Mouse (Mus musculus): ENCODE results near the gene Catip. TPM values are rescaled to one million over a fixed set of nuclear protein-coding genes. Genes with fewer than 3 reads are reported as not detected.

Gene Catip
- polyA plus RNA-seq, 1 experiment from 2014 or later = 0.55 TPM

GRCm38 (mm10) chr1:74375561-74375960 is 13.7 kb downstream of the Catip start:
- Histone ChIP-seq H3K27ac (replicated peaks in 1 of 2; ENCODE audit: control insufficient read depth in 1 of 2, insufficient read depth in 1 of 2, low read depth in 2 of 2, low read length in 2 of 2) (no peak overlapping the region), H3K4me3 (ENCODE audit: control insufficient read depth in 1 of 2, insufficient read depth in 1 of 2, low read depth in 1 of 2, low read length in 2 of 2) (no peak overlapping the region), H3K4me2 (ENCODE audit: low read length) (no peak overlapping the region), H3K9me3 (ENCODE audit: control insufficient read depth, low read length) (no peaks in the 10 kb centered on the region), H3K9ac (ENCODE audit: low read length) (no peak overlapping the region), H3K36me3 (ENCODE audit: control insufficient read depth, insufficient read depth, low read length) (no peaks in the 10 kb centered on the region), H3K4me1 (ENCODE audit: control insufficient read depth in 2 of 2, insufficient read depth in 2 of 2, low read length in 2 of 2) (peaks cover 5 to 6% of the 10 kb centered on the region in 2 experiments; a peak in 2 of 4 replicates), H3K27me3 (ENCODE audit: control insufficient read depth, insufficient read depth, low read length) (no peaks in the 10 kb centered on the region)
- ATAC-seq (ENCODE audit: insufficient number of reproducible peaks, insufficient read depth, low FRiP score, low read depth) = no peak
- 74% methylated on average over 10 of the region's 10 CpGs for WGBS

- Histone ChIP-seq H3K27ac (replicated peaks in 1 of 2; ENCODE audit: control insufficient read depth in 1 of 2, insufficient read depth in 1 of 2, low read depth in 2 of 2, low read length in 2 of 2) (no peak overlapping the region), H3K36me3 (ENCODE audit: control insufficient read depth, insufficient read depth, low read length) (no peaks in the 10 kb centered on the region), H3K27me3 (ENCODE audit: control insufficient read depth, insufficient read depth, low read length) (no peaks in the 10 kb centered on the region), H3K9me3 (ENCODE audit: control insufficient read depth, low read length) (no peaks in the 10 kb centered on the region), H3K4me2 (ENCODE audit: low read length) (no peak overlapping the region), H3K4me3 (ENCODE audit: control insufficient read depth in 1 of 2, insufficient read depth in 1 of 2, low read depth in 1 of 2, low read length in 2 of 2) (no peak overlapping the region), H3K9ac (ENCODE audit: low read length) (no peak overlapping the region), H3K4me1 (ENCODE audit: control insufficient read depth in 2 of 2, insufficient read depth in 2 of 2, low read length in 2 of 2) (peaks cover 5 to 6% of the 10 kb centered on the region in 2 experiments; a peak in 2 of 4 replicates)
- WGBS = 78% methylated on average over 4 of the region's 4 CpGs
- no peak for ATAC-seq (ENCODE audit: insufficient number of reproducible peaks, insufficient read depth, low FRiP score, low read depth)
Observed at GRCm38 (mm10) chr1:74376396-74376795, 14.5 kb downstream of the Catip start.

GRCm38 (mm10) chr1:74379058-74379504 is 17.2 kb downstream of the Catip start:
- H3K27me3 ChIP-seq (ENCODE audit: control insufficient read depth, insufficient read depth, low read length) = no peaks in the 10 kb centered on the region
- H3K36me3 ChIP-seq (ENCODE audit: control insufficient read depth, insufficient read depth, low read length) = no peaks in the 10 kb centered on the region
- ATAC-seq (ENCODE audit: insufficient number of reproducible peaks, insufficient read depth, low FRiP score, low read depth) = no peak
- H3K9me3 ChIP-seq (ENCODE audit: control insufficient read depth, low read length) = no peaks in the 10 kb centered on the region
- no peak overlapping the region for H3K27ac ChIP-seq (replicated peaks in 1 of 2; ENCODE audit: control insufficient read depth in 1 of 2, insufficient read depth in 1 of 2, low read depth in 2 of 2, low read length in 2 of 2)
- 79% methylated on average over 7 of the region's 7 CpGs for WGBS
- no peak overlapping the region for H3K4me2 ChIP-seq (ENCODE audit: low read length)
- no peak overlapping the region for H3K4me3 ChIP-seq (ENCODE audit: control insufficient read depth in 1 of 2, insufficient read depth in 1 of 2, low read depth in 1 of 2, low read length in 2 of 2)
- H3K9ac ChIP-seq (ENCODE audit: low read length) = no peak overlapping the region
- peaks cover 5 to 6% of the 10 kb centered on the region in 2 experiments; a peak in 2 of 4 replicates for H3K4me1 ChIP-seq (ENCODE audit: control insufficient read depth in 2 of 2, insufficient read depth in 2 of 2, low read length in 2 of 2)

- no peak for ATAC-seq (ENCODE audit: insufficient number of reproducible peaks, insufficient read depth, low FRiP score, low read depth)
- Histone ChIP-seq H3K27me3 (ENCODE audit: control insufficient read depth, insufficient read depth, low read length) (no peaks in the 10 kb centered on the region), H3K9me3 (ENCODE audit: control insufficient read depth, low read length) (no peaks in the 10 kb centered on the region), H3K27ac (replicated peaks in 1 of 2; ENCODE audit: control insufficient read depth in 1 of 2, insufficient read depth in 1 of 2, low read depth in 2 of 2, low read length in 2 of 2) (no peak overlapping the region), H3K4me2 (ENCODE audit: low read length) (no peak overlapping the region), H3K4me3 (ENCODE audit: control insufficient read depth in 1 of 2, insufficient read depth in 1 of 2, low read depth in 1 of 2, low read length in 2 of 2) (no peak overlapping the region), H3K36me3 (ENCODE audit: control insufficient read depth, insufficient read depth, low read length) (no peaks in the 10 kb centered on the region), H3K9ac (ENCODE audit: low read length) (no peak overlapping the region), H3K4me1 (ENCODE audit: control insufficient read depth in 2 of 2, insufficient read depth in 2 of 2, low read length in 2 of 2) (peaks cover 0 to 4% of the 10 kb centered on the region in 2 experiments; a peak in 1 of 4 replicates)
- WGBS = 86% methylated on average over 5 of the region's 5 CpGs
Observed at GRCm38 (mm10) chr1:74380484-74380883, 18.6 kb downstream of the Catip start.

- no peak for ATAC-seq (ENCODE audit: insufficient number of reproducible peaks, insufficient read depth, low FRiP score, low read depth)
- no peaks in the 10 kb centered on the region; a peak in 1 of 4 replicates for H3K4me1 ChIP-seq (ENCODE audit: control insufficient read depth in 2 of 2, insufficient read depth in 2 of 2, low read length in 2 of 2)
- WGBS = 89% methylated on average over 10 of the region's 10 CpGs
Observed at GRCm38 (mm10) chr1:74381588-74382021, 19.7 kb downstream of the Catip start.

DNA sequence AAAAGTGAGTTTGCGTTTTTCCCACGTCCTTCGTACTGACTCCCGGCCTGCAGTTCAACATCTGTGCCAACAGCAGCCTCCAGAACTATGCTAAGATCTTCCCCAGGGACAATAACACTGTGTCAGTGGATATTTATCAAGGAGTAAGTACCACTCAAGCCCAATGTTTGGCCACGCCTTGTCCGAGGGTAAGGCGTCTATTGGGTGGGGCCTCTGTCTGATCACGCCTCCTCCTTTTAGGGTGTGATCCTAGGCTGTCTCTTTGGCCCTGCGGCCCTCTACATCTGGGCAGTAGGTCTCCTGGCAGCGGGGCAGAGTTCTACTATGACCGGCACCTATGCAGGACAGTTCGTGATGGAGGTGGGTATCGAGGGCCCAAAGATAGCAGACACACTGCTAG is 21.5 kb downstream of the Catip start:
- no peak overlapping the region for H3K9ac ChIP-seq (ENCODE audit: low read length)
- H3K27ac ChIP-seq (replicated peaks in 1 of 2; ENCODE audit: control insufficient read depth in 1 of 2, insufficient read depth in 1 of 2, low read depth in 2 of 2, low read length in 2 of 2) = no peak overlapping the region
- H3K4me2 ChIP-seq (ENCODE audit: low read length) = no peak overlapping the region
- peaks cover 4 to 8% of the 10 kb centered on the region in 2 experiments; a peak in 3 of 4 replicates for H3K4me1 ChIP-seq (ENCODE audit: control insufficient read depth in 2 of 2, insufficient read depth in 2 of 2, low read length in 2 of 2)
- no peak overlapping the region for H3K4me3 ChIP-seq (ENCODE audit: control insufficient read depth in 1 of 2, insufficient read depth in 1 of 2, low read depth in 1 of 2, low read length in 2 of 2)
- H3K27me3 ChIP-seq (ENCODE audit: control insufficient read depth, insufficient read depth, low read length) = no peaks in the 10 kb centered on the region
- H3K9me3 ChIP-seq (ENCODE audit: control insufficient read depth, low read length) = no peaks in the 10 kb centered on the region
- no peak for ATAC-seq (ENCODE audit: insufficient number of reproducible peaks, insufficient read depth, low FRiP score, low read depth)
- H3K36me3 ChIP-seq (ENCODE audit: control insufficient read depth, insufficient read depth, low read length) = no peaks in the 10 kb centered on the region
- WGBS = 87% methylated on average over 13 of the region's 13 CpGs

More at GRCm38 (mm10) chr1:74381588-74382021, 19.7 kb downstream of the Catip start:
- no peaks in the 10 kb centered on the region for H3K36me3 ChIP-seq (ENCODE audit: control insufficient read depth, insufficient read depth, low read length)
- no peak overlapping the region for H3K4me3 ChIP-seq (ENCODE audit: control insufficient read depth in 1 of 2, insufficient read depth in 1 of 2, low read depth in 1 of 2, low read length in 2 of 2)
- no peaks in the 10 kb centered on the region for H3K27me3 ChIP-seq (ENCODE audit: control insufficient read depth, insufficient read depth, low read length)
- no peak overlapping the region for H3K4me2 ChIP-seq (ENCODE audit: low read length)
- H3K27ac ChIP-seq (replicated peaks in 1 of 2; ENCODE audit: control insufficient read depth in 1 of 2, insufficient read depth in 1 of 2, low read depth in 2 of 2, low read length in 2 of 2) = no peak overlapping the region
- no peaks in the 10 kb centered on the region for H3K9me3 ChIP-seq (ENCODE audit: control insufficient read depth, low read length)
- no peak overlapping the region for H3K9ac ChIP-seq (ENCODE audit: low read length)

DNA sequence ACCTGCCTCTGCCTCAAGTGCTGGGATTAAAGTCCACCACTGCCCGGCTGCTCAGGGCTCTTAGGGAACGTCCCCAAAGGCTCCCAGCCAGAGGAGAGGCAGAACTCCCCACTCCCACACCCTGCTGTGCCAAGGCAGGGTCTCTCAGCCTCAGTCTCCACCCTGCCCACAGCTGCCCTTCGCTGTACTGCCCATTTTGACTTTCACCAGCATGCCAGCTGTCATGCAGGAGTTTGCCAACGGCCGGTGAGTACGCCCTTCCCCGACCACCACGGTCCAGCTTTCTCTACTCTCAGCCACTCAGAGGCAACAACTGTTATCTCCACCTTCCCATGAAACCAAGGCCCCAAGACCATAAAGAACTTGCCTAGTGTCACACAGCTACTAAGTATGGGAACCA is 22.6 kb downstream of the Catip start:
- H3K4me1 ChIP-seq (ENCODE audit: control insufficient read depth in 2 of 2, insufficient read depth in 2 of 2, low read length in 2 of 2) = peaks cover 7 to 10% of the 10 kb centered on the region in 2 experiments
- ATAC-seq (ENCODE audit: insufficient number of reproducible peaks, insufficient read depth, low FRiP score, low read depth) = no peak
- WGBS = 73% methylated on average over 8 of the region's 8 CpGs
- no peaks in the 10 kb centered on the region for H3K36me3 ChIP-seq (ENCODE audit: control insufficient read depth, insufficient read depth, low read length)
- no peaks in the 10 kb centered on the region for H3K9me3 ChIP-seq (ENCODE audit: control insufficient read depth, low read length)
- H3K4me3 ChIP-seq (ENCODE audit: control insufficient read depth in 1 of 2, insufficient read depth in 1 of 2, low read depth in 1 of 2, low read length in 2 of 2) = no peak overlapping the region
- H3K27ac ChIP-seq (replicated peaks in 1 of 2; ENCODE audit: control insufficient read depth in 1 of 2, insufficient read depth in 1 of 2, low read depth in 2 of 2, low read length in 2 of 2) = no peak overlapping the region
- no peaks in the 10 kb centered on the region for H3K27me3 ChIP-seq (ENCODE audit: control insufficient read depth, insufficient read depth, low read length)
- no peak overlapping the region for H3K9ac ChIP-seq (ENCODE audit: low read length)
- H3K4me2 ChIP-seq (ENCODE audit: low read length) = no peak overlapping the region

DNA sequence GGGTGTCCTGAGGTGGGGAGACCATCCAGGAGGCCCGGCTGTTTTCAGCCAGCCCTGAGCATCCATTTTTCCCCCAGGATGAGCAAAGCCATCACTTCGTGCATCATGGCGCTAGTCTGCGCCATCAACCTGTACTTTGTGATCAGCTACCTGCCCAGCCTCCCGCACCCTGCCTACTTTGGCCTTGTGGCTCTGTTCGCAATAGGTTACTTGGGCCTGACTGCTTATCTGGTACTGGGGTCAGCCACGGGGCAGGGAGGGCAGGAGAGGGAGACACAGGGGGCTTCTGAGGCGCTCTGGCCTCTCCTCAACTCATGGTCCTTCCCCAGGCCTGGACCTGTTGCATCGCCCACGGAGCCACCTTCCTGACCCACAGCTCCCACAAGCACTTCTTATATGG is 23.2 kb downstream of the Catip start:
- 87% methylated on average over 10 of the region's 10 CpGs for WGBS
- no peak for ATAC-seq (ENCODE audit: insufficient number of reproducible peaks, insufficient read depth, low FRiP score, low read depth)
- Histone ChIP-seq H3K4me3 (ENCODE audit: control insufficient read depth in 1 of 2, insufficient read depth in 1 of 2, low read depth in 1 of 2, low read length in 2 of 2) (no peak overlapping the region), H3K9ac (ENCODE audit: low read length) (no peak overlapping the region), H3K4me1 (ENCODE audit: control insufficient read depth in 2 of 2, insufficient read depth in 2 of 2, low read length in 2 of 2) (peaks cover 11 to 15% of the 10 kb centered on the region in 2 experiments), H3K27ac (replicated peaks in 1 of 2; ENCODE audit: control insufficient read depth in 1 of 2, insufficient read depth in 1 of 2, low read depth in 2 of 2, low read length in 2 of 2) (no peak overlapping the region), H3K4me2 (ENCODE audit: low read length) (no peak overlapping the region), H3K36me3 (ENCODE audit: control insufficient read depth, insufficient read depth, low read length) (no peaks in the 10 kb centered on the region), H3K9me3 (ENCODE audit: control insufficient read depth, low read length) (no peaks in the 10 kb centered on the region), H3K27me3 (ENCODE audit: control insufficient read depth, insufficient read depth, low read length) (no peaks in the 10 kb centered on the region)

Measured in heart, embryonic 14.5 days (tissue).